Mouse (Mus musculus): ENCODE results near the gene Csf3r.

GRCm38 (mm10) chr4:126084382-126084781 lies 60.0 kb downstream of the Csf3r start:
- no peak for TF ChIP-seq GATA1 (IDR thresholded peaks at IDR 0.05; ENCODE audit: low read depth, low read length)
- no peak for TF ChIP-seq EP300 (IDR thresholded peaks at IDR 0.05; ENCODE audit: low read depth in 1 of 2, low read length in 2 of 2)
- no peak for TF ChIP-seq CHD2 (IDR thresholded peaks at IDR 0.05; ENCODE audit: low read length)
- no peak for TF ChIP-seq CTCF (IDR thresholded peaks at IDR 0.05 in 2 of 3, conservative IDR thresholded peaks at IDR 0.05 in 1 of 3; ENCODE audit: control insufficient read depth in 1 of 3, insufficient read depth in 1 of 3, low read depth in 2 of 3, low read length in 3 of 3, poor library complexity in 1 of 3, severe bottlenecking in 1 of 3)
- TF ChIP-seq ZNF384 (IDR thresholded peaks at IDR 0.05; ENCODE audit: low read depth, low read length): no peak
- TF ChIP-seq MAFK (IDR thresholded peaks at IDR 0.05; ENCODE audit: borderline replicate concordance, low read depth, low read length): no peak
- TF ChIP-seq MAX (IDR thresholded peaks at IDR 0.05; ENCODE audit: low read length): no peak
- TF ChIP-seq RAD21 (IDR thresholded peaks at IDR 0.05; ENCODE audit: low read depth, low read length): no peak
- no peak for TF ChIP-seq HCFC1 (IDR thresholded peaks at IDR 0.05; ENCODE audit: low read depth, low read length)
- TF ChIP-seq POLR2A (IDR thresholded peaks at IDR 0.05; ENCODE audit: control insufficient read depth in 1 of 2, insufficient read depth in 1 of 2, low read depth in 1 of 2, low read length in 2 of 2, poor library complexity in 1 of 2): no peak

Measured in MEL (cell line).